Mouse (Mus musculus) intestine, postnatal 0 days (tissue): ENCODE measurements around the gene Dync1i1. TPM values are rescaled to one million over a fixed set of nuclear protein-coding genes. Genes with fewer than 3 reads are reported as not detected.

Experiments used
- ATAC-seq: fragments of 200-750 bp; cut with Nextera tagmentation; 2 replicates; pipeline ENCODE4 v1.8.0; 2017; ENCODE audit warnings: mild to moderate bottlenecking, moderate TSS enrichment, moderate library complexity
- H3K27ac ChIP-seq: fragments of 300-500 bp; sonication (generic); 2 replicates; pipeline ENCODE4 v1.5.1; 2014; ENCODE audit warnings: mild to moderate bottlenecking, low read depth, low read length, moderate library complexity
- H3K27me3 ChIP-seq: fragments of 300-500 bp; sonication (generic); replicated peaks from 2 replicates; pipeline ENCODE4 v1.6.1; 2014; ENCODE audit warnings: low read length, mixed read lengths; ENCODE audit not compliant: control insufficient read depth, insufficient read depth
- H3K36me3 ChIP-seq: fragments of 300-500 bp; sonication (generic); 2 replicates; pipeline ENCODE4 v1.6.1; 2014; ENCODE audit warnings: mild to moderate bottlenecking, moderate library complexity; ENCODE audit not compliant: control insufficient read depth, insufficient read depth
- H3K4me1 ChIP-seq: fragments of 300-500 bp; sonication (generic); replicated peaks from 2 replicates; pipeline ENCODE4 v1.6.1; 2014; ENCODE audit warnings: antibody characterized with exemption, low read length, mixed read lengths; ENCODE audit not compliant: control insufficient read depth, insufficient read depth
- H3K4me2 ChIP-seq: fragments of 300-500 bp; sonication (generic); replicated peaks from 2 replicates; pipeline ENCODE4 v1.6.1; 2014; ENCODE audit warnings: low read depth, mild to moderate bottlenecking, moderate library complexity
- H3K4me3 ChIP-seq: fragments of 300-500 bp; sonication (generic); 2 replicates; pipeline ENCODE4 v1.5.1; 2014; ENCODE audit warnings: low read depth, low read length
- H3K9ac ChIP-seq: fragments of 300-500 bp; sonication (generic); 2 replicates; pipeline ENCODE4 v1.6.1; 2014; ENCODE audit warnings: mild to moderate bottlenecking, low read depth, low read length
- H3K9me3 ChIP-seq: fragments of 300-500 bp; sonication (generic); 2 replicates; pipeline ENCODE4 v1.6.1; 2016; ENCODE audit warnings: mixed run types; ENCODE audit not compliant: control insufficient read depth
- CTCF ChIP-seq: sonication (generic); IDR thresholded peaks from 2 replicates; pipeline ENCODE4 v1.5.1; 2016; ENCODE audit warnings: low read depth, mild to moderate bottlenecking, control low read depth, antibody characterized with exemption, moderate library complexity
- WGBS: fragments of 180-500 bp; shearing (Covaris S2); extraction: QIAGEN DNeasy Blood & Tissue Kit; methylation state at CpG from one replicate; pipeline ENCODE4 v1.1.7; 2014; 5-methylcytosine and 5-hydroxymethylcytosine counted together
- polyA plus RNA-seq: library from polyadenylated mRNA; unstranded; fragments of >200 nt; fragmentation: Nextera tagmentation; extraction: Ambion mirVana; gene quantifications from 2 replicates; pipeline ENCODE4 v1.2.1, GENCODE M21; 2015

Gene Dync1i1
- polyA plus RNA-seq, 1 experiment from 2014 or later, result 0.53 TPM

DNA sequence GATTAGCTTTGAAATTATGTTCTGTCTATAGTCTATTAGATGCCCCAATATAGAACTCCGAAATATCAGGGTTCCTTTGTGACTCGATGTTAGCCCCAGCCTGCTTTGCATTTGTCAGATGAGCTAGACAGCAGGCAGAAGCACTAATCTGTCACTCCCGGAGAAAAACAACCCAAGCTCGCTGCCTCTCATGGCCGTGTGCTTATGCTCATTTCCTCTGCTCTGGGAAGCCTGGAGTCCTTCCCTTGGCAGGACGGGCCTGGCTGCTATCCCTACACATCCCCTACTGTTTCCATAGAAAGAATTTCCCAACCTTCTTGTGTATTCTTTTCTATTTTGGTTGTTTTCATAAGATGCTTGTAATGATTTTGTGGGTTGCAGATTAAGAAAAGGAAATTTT is 130.1 kb downstream of the Dync1i1 start:
- no peaks in the 10 kb centered on the region for H3K4me1 ChIP-seq
- no peaks in the 10 kb centered on the region for H3K9me3 ChIP-seq
- no peak overlapping the region for H3K4me2 ChIP-seq
- TF ChIP-seq CTCF, result no peak
- ATAC-seq, result no peak
- H3K36me3 ChIP-seq, result no peaks in the 10 kb centered on the region
- WGBS, result 61% methylated on average over 6 of the region's 6 CpGs
- H3K9ac ChIP-seq, result no peak overlapping the region
- H3K4me3 ChIP-seq, result no peak overlapping the region
- no peak overlapping the region for H3K27ac ChIP-seq
- 0 out of 2 replicates have a peak, but pooled peaks cover 5% of the 10 kb centered on the region for H3K27me3 ChIP-seq

DNA sequence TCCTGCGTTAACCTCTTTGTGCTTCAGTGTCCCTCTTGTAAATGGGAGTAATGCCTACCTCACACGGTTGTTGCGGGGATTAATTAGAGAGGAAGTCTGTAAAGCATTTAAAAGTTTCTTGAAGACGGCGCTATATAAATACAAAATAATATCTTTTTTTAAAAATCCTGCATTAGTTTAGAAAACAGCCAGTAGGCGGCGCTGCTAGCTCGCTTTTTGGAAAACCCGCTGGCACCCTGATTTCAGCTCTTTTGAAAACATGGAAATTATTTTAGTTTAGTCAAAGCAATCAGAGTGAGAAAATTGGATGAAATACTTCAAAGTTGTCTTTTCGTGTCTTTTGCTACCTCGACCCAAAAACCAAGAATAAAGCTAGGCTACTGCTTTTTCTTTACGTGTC is 132.9 kb downstream of the Dync1i1 start:
- Histone ChIP-seq H3K4me3 (no peak overlapping the region), H3K36me3 (no peaks in the 10 kb centered on the region), H3K9me3 (no peaks in the 10 kb centered on the region), H3K9ac (no peak overlapping the region), H3K4me1 (no peaks in the 10 kb centered on the region), H3K27me3 (0 out of 2 replicates have a peak, but pooled peaks cover 5% of the 10 kb centered on the region), H3K4me2 (peak overlapping the region; percentile 45), H3K27ac (no peak overlapping the region)
- peak; percentile 72 for TF ChIP-seq CTCF
- no peak for ATAC-seq
- 13% methylated on average over 12 of the region's 12 CpGs for WGBS

DNA sequence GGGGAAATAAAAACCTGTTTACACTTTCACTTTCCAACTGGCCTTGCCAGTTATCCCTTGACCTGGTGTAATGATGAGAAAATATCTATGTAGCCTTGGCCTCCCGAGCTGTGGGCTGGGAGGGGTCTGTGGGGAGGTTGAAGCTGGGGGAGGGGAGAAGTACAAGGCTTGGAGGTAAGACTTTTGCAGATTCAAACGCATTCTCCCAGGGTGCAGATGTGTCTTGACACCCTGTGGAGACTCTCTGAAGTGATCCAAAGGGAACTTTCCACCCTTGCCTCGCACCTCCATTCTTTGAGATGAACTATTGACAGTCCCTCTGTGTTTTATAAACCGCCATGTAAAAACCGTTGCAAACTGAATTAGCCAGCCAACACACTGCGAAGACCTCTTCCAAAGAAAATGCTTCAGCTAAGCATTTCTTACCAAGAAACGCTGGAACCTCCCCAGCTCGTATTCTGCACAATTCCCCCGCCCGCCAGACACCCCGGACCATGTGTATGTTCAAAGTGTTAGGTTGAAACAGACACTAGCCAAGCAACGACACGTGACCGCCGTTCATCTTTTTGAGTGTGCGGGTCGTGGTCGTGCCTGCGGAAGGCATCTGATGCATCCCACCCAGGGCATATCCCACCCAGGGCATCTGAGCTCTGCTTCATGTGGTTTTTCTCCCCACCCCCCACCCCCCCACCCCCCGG is 133.6 kb downstream of the Dync1i1 start:
- Histone ChIP-seq H3K4me3 (no peak overlapping the region), H3K27ac (no peak overlapping the region), H3K4me1 (no peaks in the 10 kb centered on the region), H3K4me2 (peak overlapping the region; percentile 45), H3K27me3 (0 out of 2 replicates have a peak, but pooled peaks cover 5% of the 10 kb centered on the region), H3K36me3 (no peaks in the 10 kb centered on the region), H3K9ac (no peak overlapping the region), H3K9me3 (no peaks in the 10 kb centered on the region)
- 50% methylated on average over 20 of the region's 20 CpGs for WGBS
- ATAC-seq, result no peak
- TF ChIP-seq CTCF, result no peak

DNA sequence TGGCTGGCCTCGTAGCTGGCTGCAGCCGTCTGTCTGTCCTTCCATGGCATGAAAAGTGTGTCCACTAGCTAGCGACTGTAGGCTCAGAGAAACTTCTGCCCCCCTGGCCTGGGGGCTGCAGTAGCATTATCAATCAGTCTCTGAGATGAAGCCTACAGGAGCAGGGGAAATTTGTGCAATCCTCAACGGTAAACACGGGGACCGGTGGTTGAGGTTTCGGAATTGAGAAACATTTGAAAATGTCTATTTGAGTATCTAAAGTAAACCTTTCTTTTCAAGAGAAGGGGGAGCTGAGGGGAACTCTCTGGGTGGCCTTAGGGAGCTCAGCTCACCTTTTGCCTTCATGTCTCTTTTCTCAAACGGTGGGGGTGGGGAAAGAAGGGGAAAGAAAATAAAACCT is 134.2 kb downstream of the Dync1i1 start:
- H3K4me3 ChIP-seq, result no peak overlapping the region
- H3K4me1 ChIP-seq, result no peaks in the 10 kb centered on the region
- H3K9me3 ChIP-seq, result no peaks in the 10 kb centered on the region
- no peak overlapping the region for H3K9ac ChIP-seq
- no peak for ATAC-seq
- 26% methylated on average over 8 of the region's 8 CpGs for WGBS
- H3K36me3 ChIP-seq, result no peaks in the 10 kb centered on the region
- peak overlapping the region; percentile 45; the same call in 1 of the 2 replicates for H3K4me2 ChIP-seq
- no peak for TF ChIP-seq CTCF
- H3K27me3 ChIP-seq, result 0 out of 2 replicates have a peak, but pooled peaks cover 5% of the 10 kb centered on the region
- H3K27ac ChIP-seq, result no peak overlapping the region

- no peaks in the 10 kb centered on the region for H3K27me3 ChIP-seq
- no peaks in the 10 kb centered on the region for H3K4me1 ChIP-seq
- H3K9me3 ChIP-seq, result no peaks in the 10 kb centered on the region
- no peaks in the 10 kb centered on the region for H3K36me3 ChIP-seq
- no peak overlapping the region for H3K27ac ChIP-seq
- no peak for ATAC-seq
- H3K9ac ChIP-seq, result no peak overlapping the region
- TF ChIP-seq CTCF, result no peak
- no peak overlapping the region for H3K4me3 ChIP-seq
- H3K4me2 ChIP-seq, result no peak overlapping the region
- 69% methylated on average over 5 of the region's 5 CpGs for whole genome bisulfite sequencing
These were observed 140.7 kb downstream of the Dync1i1 start for GRCm38 (mm10) chr6:5866091-5866490.

GRCm38 (mm10) chr6:5867221-5867620 is 141.8 kb downstream of the Dync1i1 start:
- Histone ChIP-seq H3K4me2 (no peak overlapping the region), H3K4me3 (no peak overlapping the region), H3K9me3 (no peaks in the 10 kb centered on the region), H3K36me3 (no peaks in the 10 kb centered on the region), H3K4me1 (no peaks in the 10 kb centered on the region), H3K27me3 (no peaks in the 10 kb centered on the region), H3K27ac (no peak overlapping the region), H3K9ac (no peak overlapping the region)
- ATAC-seq, result no peak
- WGBS, result 93% methylated on average over 4 of the region's 4 CpGs
- TF ChIP-seq CTCF, result no peak
